Mouse (Mus musculus): ENCODE measurements around the gene Tnfrsf9.
"Not testable (repeated sequence)": the region's sequence is repeated elsewhere in the genome, so short reads cannot be mapped to it uniquely, and the experiment has no call there.

Tnfrsf9 gene

DNA sequence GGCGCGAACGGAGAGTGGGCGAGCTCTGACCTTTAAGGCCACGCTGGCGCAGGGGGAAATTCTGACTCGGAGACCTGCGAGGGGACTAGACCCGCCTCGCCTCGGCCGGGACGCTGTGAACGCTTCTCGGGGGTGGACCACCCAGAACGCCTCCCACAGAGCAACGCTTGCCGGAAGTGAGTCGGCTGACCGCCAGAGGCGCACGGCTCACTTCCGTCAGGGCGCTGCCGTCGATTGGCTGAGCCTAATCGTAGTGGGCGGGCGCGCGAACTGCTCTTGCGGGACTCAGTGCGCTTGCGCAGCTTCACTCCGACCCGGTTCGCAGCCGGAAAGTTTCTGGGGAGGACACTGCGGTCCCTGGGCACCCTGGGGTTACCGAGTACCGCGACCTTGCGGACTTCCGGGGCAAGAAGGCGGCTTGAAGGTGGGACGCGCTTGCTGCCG lies at the start of gene Tnfrsf9, which contains the start of gene Park7:
Tnfrsf9 (plus strand) TSS at position 273 of the 444 bp plus-strand sequence.
Park7 (minus strand) TSS at position 148 of the 444 bp plus-strand sequence.
- peak; percentile 99 for DNase-seq

DNA sequence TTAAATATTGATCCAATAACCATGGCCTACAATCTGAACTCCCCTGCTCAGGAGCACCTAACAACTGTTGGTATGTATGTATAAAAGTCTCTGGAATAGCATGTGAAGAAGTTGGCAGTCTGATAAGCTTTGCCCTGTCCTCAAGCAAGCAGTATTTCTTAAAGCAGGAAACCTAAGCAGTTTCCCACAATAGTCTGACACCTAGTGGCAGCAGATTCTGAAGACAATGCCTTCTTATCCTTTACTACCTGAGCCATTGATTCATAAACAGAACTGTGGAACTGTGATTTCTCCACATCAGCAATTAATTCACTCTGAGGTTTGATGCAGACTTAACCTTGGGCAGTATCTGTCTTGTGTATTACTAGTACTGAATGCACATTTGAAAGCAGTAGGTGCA lies 49.0 kb upstream of the Tnfrsf9 start:
- no peak for DNase-seq

DNA sequence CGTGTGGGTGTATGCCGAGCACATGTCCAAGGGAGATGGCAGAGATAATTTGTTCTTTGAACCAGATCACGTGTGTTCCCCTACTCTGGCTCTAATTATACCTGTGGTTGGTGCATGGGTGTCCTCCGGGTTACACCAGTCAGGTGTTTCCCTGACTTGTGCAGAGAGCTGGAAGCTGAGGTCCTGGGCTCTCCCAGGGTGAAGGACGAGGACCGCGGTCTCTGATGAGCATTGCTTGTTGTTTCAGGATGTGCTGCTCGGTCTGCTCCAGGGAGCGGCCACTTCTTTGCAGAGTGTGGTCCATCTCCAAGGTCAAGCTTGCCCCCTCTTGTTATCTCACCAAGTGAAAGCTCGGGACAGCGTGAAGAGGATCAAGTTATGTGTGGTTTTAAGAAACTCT lies 48.3 kb upstream of the Tnfrsf9 start:
- DNase-seq, result no peak

DNA sequence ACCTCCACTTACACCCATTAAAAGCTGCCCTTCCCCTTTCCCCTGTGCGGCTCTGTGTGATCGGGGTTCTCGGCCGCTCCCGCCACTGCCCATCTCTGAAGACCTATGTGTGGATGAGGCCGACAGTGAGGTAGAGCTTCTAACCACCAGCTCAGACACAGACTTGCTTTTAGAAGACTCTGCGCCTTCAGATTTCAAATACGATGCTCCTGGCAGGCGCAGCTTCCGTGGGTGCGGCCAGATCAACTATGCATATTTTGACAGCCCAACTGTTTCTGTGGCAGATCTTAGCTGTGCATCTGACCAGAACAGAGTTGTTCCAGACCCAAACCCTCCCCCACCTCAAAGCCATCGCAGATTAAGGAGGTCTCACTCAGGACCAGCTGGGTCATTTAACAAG lies 47.9 kb upstream of the Tnfrsf9 start:
- no peak for DNase-seq

DNA sequence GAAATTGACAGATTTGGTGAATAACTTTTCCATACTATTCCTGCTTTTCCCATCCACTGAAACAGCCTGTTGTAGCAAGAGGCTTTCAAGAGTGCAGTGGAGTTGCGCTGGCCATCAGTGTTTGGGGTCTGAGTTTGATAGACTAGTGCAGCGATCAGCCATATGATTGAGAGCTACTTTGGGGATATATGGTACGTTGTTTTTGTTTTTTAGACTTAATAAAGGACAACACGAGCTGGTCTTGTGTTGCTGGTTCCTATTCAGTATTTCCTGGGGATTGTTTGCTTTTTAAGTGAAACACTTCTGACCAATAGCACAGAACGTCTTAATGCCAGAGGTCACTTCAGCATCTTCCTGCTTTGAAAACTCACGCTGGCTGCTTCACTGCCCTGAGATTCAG lies 46.2 kb upstream of the Tnfrsf9 start:
- no peak for DNase-seq

DNA sequence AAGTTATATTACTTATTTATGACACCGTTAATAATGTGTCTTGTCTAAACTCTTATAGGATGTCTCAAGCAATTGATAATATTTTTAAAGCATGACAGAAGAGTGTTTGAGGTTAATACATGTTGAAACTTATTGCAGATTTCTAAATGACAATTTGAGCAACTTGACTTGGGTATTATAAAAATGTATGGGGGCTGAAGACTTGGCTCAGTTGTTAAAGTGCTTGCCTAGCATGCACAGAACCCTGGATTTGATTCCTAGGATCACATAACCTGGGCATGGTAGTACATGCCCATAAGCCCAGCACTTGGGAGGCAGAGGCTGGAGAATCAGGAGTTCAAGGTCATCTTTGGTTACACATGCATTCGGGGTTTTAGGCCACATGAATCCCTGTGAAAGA lies 45.5 kb upstream of the Tnfrsf9 start:
- no peak for DNase-seq

DNA sequence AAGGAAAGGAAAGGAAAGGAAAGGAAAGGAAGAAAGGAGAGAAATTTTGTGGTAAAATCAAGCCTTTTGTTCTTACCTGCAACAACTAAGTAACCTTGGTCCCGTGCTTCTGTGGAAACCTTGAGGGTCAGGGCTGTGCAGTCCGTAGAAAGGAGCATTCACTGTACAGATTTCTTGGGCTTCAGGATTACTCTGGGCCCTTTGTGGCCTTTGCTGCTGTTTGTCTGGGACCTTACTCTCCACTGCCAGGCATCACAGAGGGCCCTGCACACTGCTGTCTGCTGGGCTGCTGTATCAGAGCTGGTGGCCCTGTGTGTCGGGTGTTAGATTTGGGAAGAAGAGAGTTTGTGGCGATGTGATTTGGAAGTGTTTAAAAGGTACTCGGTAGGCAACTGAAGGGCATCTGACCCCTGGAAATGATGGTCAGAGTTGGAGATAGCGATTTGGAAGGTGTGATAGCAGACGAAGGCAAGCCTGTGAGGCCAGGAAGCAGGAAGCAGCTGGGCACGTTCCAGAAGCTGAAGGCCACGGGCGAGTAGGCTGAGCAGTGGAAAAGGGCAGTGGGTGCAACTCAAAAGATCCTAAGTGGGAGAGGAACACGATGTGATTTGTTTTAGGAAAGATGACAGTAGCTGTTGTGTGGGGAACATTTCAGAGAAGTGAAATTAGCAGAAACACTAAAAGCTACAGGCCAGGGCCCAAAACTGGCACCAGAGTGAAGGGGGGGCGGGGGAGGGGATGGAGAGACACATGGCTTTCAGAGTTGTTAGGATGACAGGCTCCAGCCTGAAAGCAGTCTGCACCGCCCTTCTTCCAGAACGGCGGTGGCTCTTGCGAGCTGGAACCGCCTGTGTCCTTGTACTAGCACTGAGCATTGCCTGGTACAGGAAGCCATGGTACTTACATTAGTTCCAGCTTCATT lies 44.8 kb upstream of the Tnfrsf9 start:
- no peak for DNase-seq

DNA sequence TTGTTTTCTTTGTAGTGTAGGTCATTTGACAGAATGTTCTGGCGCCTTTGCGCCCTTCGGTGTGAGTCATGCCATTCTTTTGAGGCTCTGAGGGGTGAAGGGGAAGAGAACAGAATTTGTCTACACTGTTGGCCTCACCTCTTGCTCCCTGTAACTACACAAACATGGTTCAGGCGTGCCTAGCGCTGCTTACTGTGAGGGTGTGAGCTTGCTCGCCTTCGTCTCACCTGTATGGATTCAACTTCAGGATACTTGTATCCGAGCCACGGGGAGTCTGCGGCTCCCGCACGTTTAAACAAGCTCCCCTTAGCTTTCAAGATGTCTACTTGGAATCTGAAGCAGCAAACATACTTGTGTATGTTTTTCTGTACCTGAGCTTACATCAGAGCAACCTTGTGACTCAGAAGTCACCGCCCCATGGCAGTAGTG lies 43.4 kb upstream of the Tnfrsf9 start:
- DNase-seq, result no peak

DNA sequence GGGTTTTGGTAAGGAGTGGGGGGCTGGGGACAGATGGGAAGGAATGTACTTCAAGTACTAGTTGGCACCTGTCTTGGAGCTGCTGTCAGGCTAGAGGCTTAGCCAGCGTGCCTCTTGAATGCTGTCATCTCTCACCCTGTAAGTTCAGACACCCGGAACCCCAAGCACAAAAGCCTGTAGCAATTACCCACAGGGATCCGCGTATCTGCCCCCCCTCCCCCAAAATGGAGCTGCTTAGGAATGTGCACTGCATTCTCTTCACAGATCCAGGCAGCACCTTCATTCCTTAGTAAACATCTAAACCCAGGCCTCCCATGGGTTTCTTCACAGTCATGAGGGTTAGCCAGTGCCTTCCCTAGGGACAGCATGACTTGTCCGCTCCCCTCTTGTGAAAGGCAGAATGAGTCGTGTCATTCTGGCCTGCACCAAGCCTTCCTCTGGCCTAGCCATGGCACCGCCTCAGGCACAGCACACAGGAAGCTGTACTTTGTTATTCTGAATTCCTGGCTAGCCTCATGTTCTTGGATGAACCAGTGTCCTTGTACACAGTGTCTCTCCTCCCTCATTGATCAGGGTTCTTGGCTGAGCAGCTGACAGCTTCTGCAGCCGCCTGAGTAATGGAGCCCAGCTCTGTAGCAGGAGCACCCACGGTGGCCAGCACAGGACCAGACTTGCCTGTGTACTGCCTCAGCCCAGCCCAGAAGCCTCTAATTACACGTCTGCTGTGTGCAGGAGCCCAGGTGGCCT lies 42.8 kb upstream of the Tnfrsf9 start:
- DNase-seq, result peak; percentile 66

DNA sequence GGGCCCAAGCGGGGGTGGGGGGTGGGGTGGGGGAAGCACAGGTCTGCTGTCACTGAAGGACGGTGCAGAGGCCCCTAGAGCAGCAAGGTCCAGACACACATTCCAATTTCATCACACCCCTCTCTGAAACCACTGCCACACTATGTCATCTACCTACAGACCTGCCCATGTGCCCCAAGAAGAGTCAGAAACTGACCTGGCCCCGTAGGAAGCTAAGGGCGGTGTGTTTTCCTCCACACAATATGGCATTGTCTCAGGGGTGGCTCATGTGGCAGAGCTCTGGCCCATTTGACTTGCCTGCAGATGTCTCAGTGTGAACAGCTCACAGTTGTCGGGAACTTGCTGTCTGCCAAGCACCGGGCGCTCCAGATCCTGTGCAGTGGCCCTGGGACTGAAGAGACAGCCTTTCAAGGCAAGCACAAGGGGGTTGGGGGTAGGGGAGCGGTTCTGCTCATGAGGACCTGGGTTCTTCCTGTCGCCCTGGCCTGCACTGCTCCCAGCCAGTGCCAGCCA lies 42.2 kb upstream of the Tnfrsf9 start:
- DNase-seq, result peak; percentile 61

DNA sequence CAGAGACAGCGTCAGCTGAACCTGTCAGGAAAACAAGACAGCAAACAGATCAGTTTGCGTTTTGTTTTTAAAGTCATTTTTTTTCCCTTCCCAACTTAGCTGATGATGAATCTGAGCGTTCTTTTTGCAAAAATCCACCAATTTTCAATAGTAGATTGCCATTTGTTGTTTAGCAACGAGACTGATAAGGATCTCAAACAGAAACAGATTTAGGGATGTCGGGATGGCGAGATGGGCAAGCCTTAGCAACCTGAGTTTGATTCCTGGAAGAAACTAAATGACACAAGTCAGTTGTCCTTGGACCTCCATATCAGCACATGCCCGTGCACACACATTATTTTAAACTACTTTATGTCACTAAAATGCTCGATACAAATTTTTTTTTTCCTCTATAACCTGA lies 41.7 kb upstream of the Tnfrsf9 start:
- no peak for DNase-seq

DNA sequence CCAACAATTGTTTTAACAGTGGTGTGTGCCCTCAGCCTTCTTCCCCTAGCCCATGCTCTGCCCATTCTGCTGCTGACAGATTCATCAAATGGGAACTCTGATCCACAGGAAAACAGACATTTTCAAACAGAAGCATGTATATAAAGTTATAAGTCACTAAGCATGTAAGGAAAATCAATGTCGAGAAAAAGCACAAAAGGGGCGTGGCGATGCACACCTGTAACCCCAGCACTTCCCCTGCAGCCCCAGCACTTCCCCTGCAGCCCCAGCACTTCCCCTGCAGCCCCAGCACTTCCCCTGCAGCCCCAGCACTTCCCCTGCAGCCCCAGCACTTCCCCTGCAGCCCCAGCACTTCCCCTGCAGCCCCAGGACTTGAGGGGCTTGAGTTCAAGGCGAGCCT lies 39.9 kb upstream of the Tnfrsf9 start:
- not testable (repeated sequence) for DNase-seq

DNA sequence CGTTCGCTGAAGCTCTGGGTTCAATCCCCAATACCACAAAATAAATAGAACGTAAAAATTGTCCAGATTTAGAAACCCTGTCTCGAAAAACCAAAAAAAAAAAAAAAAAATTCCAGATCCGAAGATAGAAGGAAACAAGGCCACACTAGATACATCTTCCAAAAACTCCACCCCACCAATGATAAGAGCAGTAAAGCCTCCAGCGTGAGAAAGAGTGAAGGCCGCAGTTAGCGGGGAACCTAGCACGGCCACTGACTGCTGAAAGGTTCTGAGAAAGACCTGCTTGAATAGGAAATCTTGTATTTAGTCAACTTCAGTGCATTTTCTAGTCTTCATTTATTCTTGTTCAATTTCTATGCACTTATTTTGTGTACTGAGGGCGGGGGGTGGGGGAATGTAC lies 39.0 kb upstream of the Tnfrsf9 start:
- no peak for DNase-seq

DNA sequence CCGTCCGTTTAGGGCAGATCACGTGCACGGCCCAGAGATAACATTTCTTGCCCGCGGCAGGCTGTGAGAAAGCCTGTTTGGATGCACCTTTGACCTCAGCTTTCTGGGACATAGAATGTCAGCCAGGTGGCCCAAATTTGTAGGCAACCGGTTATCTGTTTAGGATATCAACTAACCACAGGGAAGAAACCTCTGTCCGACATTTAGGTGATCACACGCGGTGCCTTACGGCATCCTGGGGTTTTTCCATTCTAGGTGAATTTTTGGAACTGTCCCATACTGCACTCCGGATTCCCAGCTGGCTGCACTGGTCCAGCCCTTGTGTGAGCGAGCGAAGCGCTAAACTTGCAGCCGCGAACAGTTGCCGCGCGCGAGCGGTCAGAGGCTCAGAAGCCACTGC lies 34.7 kb upstream of the Tnfrsf9 start:
- no peak for DNase-seq

DNA sequence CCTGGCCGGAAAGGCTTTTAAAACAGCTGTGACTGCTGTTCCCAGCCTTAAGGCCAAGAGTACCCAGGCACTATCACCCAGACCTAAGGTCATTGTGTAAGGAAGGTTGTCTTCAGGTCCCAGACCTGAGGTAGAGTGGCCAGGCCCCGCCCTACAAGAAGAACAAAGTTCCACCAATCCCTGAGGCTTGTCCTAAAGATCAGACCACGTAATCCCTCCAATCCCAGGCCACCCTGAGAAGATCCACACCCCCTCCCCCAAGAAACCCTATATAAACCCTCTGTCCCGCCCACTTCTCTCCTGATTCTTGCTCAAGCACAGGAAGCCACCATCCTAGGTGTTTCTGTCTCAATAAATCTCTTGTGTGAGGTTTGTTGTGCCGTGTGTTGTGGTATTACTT lies 34.0 kb upstream of the Tnfrsf9 start:
- DNase-seq, result no peak

DNA sequence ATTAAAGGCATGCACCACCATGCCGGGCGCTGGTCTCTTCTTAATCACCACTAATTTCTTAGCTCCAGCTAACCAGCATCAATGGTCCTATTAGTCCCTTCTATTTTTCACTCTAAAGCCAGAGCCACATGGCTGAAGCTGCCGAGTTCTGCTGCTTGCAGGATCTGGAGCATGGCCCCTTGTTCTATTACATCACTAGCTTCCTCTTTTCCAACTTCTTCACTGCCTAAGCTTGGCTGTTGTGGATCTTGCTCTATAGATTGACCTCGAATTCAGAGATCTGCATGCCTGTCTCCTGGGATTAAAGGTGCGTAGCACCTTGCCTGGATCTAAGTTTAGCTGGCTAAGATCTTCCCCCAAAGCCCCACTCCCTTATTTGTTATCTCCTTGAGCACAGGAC lies 31.7 kb upstream of the Tnfrsf9 start:
- DNase-seq, result no peak

DNA sequence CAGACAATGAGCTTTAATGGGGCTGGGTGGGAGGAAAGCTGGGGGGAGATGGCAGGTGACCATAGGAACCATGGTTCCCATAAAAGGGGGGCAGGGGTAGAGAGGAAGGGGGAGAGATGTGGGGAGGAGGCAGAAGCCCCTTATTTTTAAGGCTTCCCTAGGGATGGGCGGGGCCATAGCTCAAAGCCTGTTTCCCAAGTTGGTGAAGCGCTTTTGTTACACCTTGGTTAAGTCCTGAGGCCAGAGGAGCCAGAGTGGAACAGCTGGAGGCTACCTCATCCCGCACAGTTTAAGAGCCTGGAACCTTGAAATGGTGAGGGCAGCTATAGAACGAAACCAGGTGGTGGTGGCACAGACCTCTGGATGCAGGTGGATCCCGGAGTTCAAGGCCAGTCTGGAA lies 26.5 kb upstream of the Tnfrsf9 start:
- no peak for DNase-seq

DNA sequence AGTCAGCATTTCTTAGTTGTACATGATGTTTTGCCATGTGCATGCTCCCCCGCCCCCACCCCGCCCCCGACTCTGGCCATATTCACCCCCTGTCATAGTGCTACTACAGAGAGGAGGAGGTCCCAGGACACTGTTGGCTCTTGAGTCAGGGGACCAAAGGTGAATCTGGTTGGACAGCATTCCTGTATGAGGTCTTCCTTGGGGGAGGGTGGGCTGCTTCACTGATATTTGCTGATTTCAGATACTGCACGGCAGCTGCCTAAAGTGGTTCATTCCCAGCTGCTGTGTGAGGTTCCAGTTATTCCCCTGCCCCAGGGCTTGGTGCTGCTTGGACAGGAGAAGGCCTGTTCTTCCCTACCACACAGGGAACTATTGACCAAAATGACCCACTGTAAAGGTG lies 25.9 kb upstream of the Tnfrsf9 start:
- no peak for DNase-seq

DNA sequence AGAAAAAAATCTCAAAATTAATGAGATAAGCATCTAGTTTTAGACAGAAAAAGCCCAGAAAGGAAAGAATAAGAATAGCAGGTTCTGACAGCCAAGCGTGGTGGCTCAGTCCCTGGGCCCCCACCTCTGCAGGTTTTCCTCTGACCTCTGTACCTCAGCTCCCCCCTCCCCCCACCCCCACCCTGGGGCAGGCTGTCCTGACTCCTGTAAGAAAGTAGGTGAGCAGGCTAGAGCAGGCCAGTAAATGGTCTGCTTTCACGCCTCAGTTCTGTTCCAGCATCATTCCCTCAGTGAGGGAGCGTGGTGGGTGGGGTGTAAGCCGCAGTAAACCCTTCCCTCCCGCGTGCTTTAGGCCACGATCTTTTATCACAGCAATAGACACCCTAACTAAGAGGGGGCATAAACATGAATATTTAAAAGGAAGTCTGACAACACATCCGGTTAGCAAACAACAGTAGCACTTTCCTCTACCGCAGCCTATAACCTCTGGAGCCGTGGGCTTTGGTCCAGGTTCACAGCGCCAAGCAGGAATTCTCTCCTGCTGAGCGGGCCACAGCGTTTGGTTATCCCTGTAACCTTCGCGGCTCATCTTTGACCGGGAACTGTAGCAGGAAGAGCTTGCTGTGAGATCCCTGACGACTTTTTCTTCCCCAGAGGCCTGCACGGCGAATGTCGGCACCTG lies 24.9 kb upstream of the Tnfrsf9 start:
- DNase-seq, result no peak

DNA sequence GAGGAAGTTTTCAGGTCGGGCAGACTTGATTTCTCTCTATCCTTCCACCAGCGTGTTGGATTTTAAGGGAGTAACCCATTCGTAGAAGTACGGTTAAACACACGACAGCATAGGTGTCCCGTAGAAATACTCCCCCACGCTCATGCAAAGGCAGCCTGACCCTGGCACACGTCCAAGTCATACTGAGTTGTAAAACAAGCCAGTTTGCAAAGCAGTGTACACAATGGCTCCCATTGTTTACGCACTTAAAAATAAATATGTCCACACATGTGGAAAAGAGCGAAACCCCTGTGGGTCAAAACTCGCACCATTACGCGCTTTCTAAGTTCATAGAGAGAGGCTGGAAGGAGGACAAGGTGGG lies 24.4 kb upstream of the Tnfrsf9 start:
- no peak for DNase-seq

DNA sequence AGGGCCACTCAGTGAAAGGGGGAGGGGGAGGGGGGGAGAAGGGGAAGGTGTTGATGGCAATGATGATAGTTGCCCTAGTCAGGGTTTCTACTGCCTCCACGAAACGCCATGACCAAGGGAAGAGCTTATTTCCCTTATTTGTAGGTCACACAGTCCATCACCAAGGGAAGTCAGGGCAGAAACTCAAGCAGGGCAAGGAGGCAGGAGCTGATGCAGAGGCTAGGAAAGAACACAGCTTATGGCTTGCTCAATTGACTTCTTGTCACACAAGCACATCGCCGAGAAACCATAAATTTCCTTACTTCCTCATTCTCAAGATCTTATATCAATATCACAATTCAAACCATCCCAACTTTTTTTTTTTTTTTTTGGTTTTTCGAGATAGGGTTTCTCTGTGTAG lies 23.1 kb upstream of the Tnfrsf9 start:
- DNase-seq, result no peak

DNA sequence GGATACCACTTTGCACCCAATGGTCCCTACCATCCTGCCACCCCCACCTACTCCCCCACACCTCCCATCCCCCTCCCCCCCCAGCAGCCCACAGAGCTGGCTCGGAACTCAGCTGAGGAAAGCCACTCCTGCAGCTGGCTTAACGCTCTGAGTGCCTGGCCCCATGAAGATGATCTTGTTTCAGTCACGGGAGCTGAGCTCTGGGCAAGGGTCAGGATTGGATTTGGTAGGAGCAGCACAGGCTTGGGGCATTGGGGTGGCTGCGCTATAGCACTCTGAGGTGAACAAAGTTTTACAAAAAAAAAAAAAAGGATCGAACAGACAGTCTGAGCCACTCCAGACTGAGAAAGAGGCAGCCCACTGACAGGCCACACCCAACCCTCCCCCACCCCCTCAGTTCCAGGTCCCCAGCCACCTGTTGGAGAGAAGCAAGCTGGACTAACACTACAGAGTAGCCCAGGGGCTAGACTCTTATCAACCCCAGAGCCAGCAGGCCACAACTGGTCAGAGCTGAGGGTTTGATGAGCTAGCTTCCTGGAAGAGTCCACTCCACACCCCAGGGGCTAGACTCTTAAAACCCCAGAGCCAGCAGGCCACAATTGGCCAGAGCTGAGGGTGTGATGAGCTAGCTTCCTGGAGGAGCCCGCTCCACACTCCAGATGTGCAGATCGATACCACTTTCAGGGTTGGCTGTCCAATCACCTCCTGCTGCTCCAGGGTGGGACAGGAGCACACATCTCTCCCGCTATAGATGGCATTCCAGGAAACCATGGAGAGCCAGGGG lies 19.5 kb upstream of the Tnfrsf9 start:
- no peak for DNase-seq

All from kidney, postnatal 14 days (tissue).